Mouse (Mus musculus): ENCODE results near the gene Rabggta. TPM values are rescaled to one million over a fixed set of nuclear protein-coding genes. Genes with fewer than 3 reads are reported as not detected.

The Rabggta gene
- polyA plus RNA-seq (2012; rRNA removed), result 57.1 and 61.9 TPM in 2 replicates

GRCm38 (mm10) chr14:55721700-55722437 lies at the start of gene Rabggta:
TSS of gene Rabggta (minus strand) at chr14:55722263.

DNA sequence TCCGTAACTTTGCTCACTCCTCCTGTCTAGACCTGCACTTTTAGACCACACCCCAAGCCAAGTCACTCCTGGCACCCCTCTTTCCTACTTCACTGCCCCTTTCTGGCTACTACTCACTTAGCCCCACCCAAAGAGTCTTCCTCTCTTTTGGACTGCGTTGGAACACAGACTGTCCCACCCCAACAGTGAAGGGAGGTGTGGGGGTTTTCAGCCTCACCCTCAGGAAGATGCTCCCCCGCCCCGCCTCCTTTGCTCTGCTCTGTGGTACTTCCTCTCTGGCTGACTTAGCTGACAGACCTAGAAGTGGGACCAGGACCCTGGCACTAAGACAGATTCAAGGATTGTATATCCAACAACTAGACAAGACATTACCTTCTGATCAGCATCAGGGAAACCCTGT lies 43.6 kb upstream of the Rabggta start, which contains the start of gene Ltb4r1:
Gene Ltb4r1 (plus strand): TSS at position 267 of the 400 bp plus-strand sequence.

DNA sequence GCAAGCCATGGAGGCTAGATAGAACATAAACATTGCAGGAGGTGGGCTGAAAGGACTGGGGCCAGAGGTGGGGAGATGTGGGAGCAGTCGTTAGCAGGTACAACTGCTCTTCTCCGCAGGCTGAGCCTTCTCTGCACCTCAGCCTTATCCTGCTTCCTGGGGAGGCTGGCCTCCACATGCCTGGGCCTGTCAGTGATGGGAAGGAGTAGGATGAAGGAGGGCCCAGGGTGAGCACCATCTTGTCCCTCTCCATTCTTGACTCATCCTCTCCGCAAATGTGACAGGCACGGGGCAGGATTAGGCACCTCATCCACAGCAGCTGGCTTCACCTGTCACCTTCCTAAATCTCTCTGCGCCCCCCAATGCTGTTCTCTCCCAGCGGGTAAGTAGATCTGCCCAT lies 39.1 kb upstream of the Rabggta start, which contains the start of gene Ltb4r2:
Gene Ltb4r2 (plus strand): TSS at position 266 of the 400 bp plus-strand sequence.

DNA sequence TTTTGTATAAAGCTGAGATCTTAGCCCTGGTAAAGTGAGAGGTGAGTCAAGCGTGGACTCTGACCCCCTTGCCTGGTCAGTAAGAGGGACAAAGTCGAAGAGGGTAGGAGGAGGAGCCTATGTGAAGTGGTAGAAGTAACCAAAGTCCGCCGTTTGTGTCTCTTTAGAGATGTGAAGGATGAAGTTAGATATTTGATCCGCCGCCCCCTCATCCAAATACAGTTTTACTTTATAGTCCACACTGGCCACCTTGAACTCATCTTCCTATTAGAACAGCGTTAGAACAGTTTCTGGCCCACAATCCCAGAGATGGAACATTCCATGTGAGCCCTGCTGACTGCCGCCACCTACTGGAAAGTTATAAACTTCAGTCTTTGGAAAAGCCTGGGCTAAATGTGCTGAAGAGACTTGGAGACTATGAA lies 36.3 kb upstream of the Rabggta start, which contains the start of gene Cideb:
Gene Cideb (minus strand): TSS at position 96 of the 422 bp plus-strand sequence.

GRCm38 (mm10) chr14:55745180-55745860 lies 23.3 kb upstream of the Rabggta start, which contains the start of the genes Dhrs1 and Nop9:
TSS of gene Dhrs1 (minus strand) at chr14:55745690.
TSS of gene Nop9 (plus strand) at chr14:55745693.

DNA sequence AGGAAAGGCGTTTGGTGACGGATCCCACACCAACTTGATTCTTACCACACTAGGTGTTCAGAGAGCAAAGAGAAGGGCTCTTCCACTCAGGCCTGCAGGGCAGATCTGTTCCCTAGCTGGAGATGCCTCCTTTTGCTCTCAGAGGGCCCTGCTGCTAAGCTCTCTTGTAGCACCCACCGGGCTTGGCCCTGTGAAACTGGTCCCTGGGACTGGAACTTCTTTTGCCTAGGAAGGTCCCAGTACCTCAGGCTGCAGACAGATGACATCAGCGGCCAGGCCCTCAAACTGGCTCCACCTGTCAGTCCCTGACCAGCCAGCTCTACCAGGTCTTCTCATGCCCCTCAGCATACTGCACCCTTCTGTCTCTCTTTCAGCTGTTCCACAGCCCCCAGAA lies 8.3 kb downstream of the Rabggta start, which contains the start of gene Tgm1:
Gene Tgm1 (minus strand): TSS at position 198 of the 394 bp plus-strand sequence.

GRCm38 (mm10) chr14:55681160-55682117 lies 40.6 kb downstream of the Rabggta start, which contains the start of gene Tinf2:
TSS of gene Tinf2 (minus strand) at chr14:55681820.

DNA sequence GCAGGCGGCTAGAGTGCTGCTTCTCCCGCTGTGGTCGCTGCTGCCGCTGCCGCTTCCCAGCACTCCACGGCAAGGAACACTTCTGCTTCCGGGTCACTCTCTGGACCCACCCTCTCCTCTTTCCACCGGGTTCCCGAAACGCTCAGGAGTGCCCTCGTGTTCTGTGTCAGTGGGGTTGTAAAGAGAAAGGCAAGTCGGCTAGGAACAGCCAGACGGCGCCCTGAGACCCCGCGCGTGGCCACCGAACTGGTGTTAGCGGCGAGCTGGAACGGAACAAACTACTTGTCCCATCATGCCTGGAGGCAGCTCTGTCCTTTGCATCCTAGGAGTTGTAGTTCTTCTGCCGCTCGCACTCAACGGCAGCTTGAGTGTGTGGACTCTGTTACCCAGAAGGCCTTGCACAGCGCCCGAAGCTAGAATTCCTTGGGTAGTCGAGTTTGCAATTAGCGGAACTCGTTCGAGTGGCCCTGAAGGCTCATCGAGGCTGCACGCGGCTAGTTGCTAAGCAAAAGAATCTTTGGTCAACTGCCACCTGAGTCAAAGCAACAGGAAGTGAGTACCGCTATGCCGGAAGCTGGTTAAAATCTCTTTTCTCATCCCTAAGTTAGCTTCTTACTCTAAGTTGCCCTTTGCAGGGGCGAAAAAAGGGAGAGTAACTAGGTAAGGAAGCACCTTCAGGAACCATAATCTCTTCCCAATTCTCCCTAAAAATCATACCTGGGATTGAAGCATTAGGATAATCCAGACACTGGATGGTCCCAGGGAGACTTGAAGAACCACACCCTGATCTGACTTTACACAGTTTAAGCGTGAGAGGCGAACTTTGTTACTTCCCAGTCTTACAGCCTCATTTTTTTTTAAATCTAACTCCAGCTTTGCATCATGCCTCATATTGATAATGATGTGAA lies 50.0 kb downstream of the Rabggta start, which contains the start of the genes Gmpr2 and Nedd8:
Gene Gmpr2 (plus strand): TSS at position 109 of the 908 bp plus-strand sequence.
Gene Nedd8 (minus strand): TSS at position 292 of the 908 bp plus-strand sequence.

Other genes starting within 250 kb of the Rabggta start
- gene Dhrs4, start 243.5 kb downstream of the Rabggta start, polyA plus RNA-seq (2012; rRNA removed), result 36.2 and 37.6 TPM in 2 replicates
- 195 and 238 TPM in 2 replicates for gene Carmil3, start 231.6 kb downstream of the Rabggta start, polyA plus RNA-seq (2012; rRNA removed)
- gene Cpne6, start 211.8 kb downstream of the Rabggta start, polyA plus RNA-seq (2012; rRNA removed), result 7.3 and 10.1 TPM in 2 replicates
- gene Nrl, start 197.3 kb downstream of the Rabggta start, polyA plus RNA-seq (2012; rRNA removed), result 0.64 and 0.80 TPM in 2 replicates
- 19.4 and 24.9 TPM in 2 replicates for gene Pck2, start 182.0 kb downstream of the Rabggta start, polyA plus RNA-seq (2012; rRNA removed)
- gene Dcaf11, start 162.3 kb downstream of the Rabggta start, polyA plus RNA-seq (2012; rRNA removed), result 99.5 and 110 TPM in 2 replicates
- gene A730061H03Rik, start 161.9 kb downstream of the Rabggta start, polyA plus RNA-seq (2012; rRNA removed), result 0.55 and 0.85 TPM in 2 replicates
- 0.20 and 4.1 TPM in 2 replicates for gene Fitm1, start 146.6 kb downstream of the Rabggta start, polyA plus RNA-seq (2012; rRNA removed)
- gene Psme1, start 144.1 kb downstream of the Rabggta start, polyA plus RNA-seq (2012; rRNA removed), result 95.6 and 100 TPM in 2 replicates
- 15.2 and 19.4 TPM in 2 replicates for gene Emc9, start 137.0 kb downstream of the Rabggta start, polyA plus RNA-seq (2012; rRNA removed)
- 80.2 and 87.2 TPM in 2 replicates for gene Psme2, start 131.2 kb downstream of the Rabggta start, polyA plus RNA-seq (2012; rRNA removed)
- 24.8 and 26.6 TPM in 2 replicates for gene Rnf31, start 130.6 kb downstream of the Rabggta start, polyA plus RNA-seq (2012; rRNA removed)
- 27.1 and 27.9 TPM in 2 replicates for gene Irf9, start 118.7 kb downstream of the Rabggta start, polyA plus RNA-seq (2012; rRNA removed)
- 19.0 and 25.2 TPM in 2 replicates for gene Rec8, start 104.2 kb downstream of the Rabggta start, polyA plus RNA-seq (2012; rRNA removed)
- 171 and 172 TPM in 2 replicates for gene Ipo4, start 86.3 kb downstream of the Rabggta start, polyA plus RNA-seq (2012; rRNA removed)
- 6.9 and 7.0 TPM in 2 replicates for gene Gm49378, start 84.4 kb downstream of the Rabggta start, polyA plus RNA-seq (2012; rRNA removed)
- 48.4 and 58.4 TPM in 2 replicates for gene Tm9sf1, start 78.5 kb downstream of the Rabggta start, polyA plus RNA-seq (2012; rRNA removed)
- 2.0 and 2.1 TPM in 2 replicates for gene Tssk4, start 72.1 kb downstream of the Rabggta start, polyA plus RNA-seq (2012; rRNA removed)
- gene Mdp1, start 61.8 kb downstream of the Rabggta start, polyA plus RNA-seq (2012; rRNA removed), result 52.9 and 57.0 TPM in 2 replicates
- gene Gmpr2, start 50.3 kb downstream of the Rabggta start, polyA plus RNA-seq (2012; rRNA removed), result 43.0 and 44.1 TPM in 2 replicates
- gene Nedd8, start 50.1 kb downstream of the Rabggta start, polyA plus RNA-seq (2012; rRNA removed), result 461 and 488 TPM in 2 replicates
- 32.9 and 33.1 TPM in 2 replicates for gene Tinf2, start 40.4 kb downstream of the Rabggta start, polyA plus RNA-seq (2012; rRNA removed)
- gene Tgm1, start 8.3 kb downstream of the Rabggta start, polyA plus RNA-seq (2012; rRNA removed), result 0.43 and 1.5 TPM in 2 replicates
- gene Dhrs1, start 23.4 kb upstream of the Rabggta start, polyA plus RNA-seq (2012; rRNA removed), result 86.8 and 87.0 TPM in 2 replicates
- 21.4 and 26.4 TPM in 2 replicates for gene Nop9, start 23.4 kb upstream of the Rabggta start, polyA plus RNA-seq (2012; rRNA removed)
- 0.57 and 1.3 TPM in 2 replicates for gene Cideb, start 36.2 kb upstream of the Rabggta start, polyA plus RNA-seq (2012; rRNA removed)
- gene Ltb4r2, start 39.2 kb upstream of the Rabggta start, polyA plus RNA-seq (2012; rRNA removed), result 0.11 and 0.21 TPM in 2 replicates
- gene Ltb4r1, start 43.7 kb upstream of the Rabggta start, polyA plus RNA-seq (2012; rRNA removed), result 0.34 and 0.91 TPM in 2 replicates
- gene Adcy4, start 61.8 kb upstream of the Rabggta start, polyA plus RNA-seq (2012; rRNA removed), result 5.0 and 9.7 TPM in 2 replicates
- gene Ripk3, start 66.6 kb upstream of the Rabggta start, polyA plus RNA-seq (2012; rRNA removed), result 3.1 and 9.4 TPM in 2 replicates
- 29.1 and 48.1 TPM in 2 replicates for gene Nfatc4, start 100.9 kb upstream of the Rabggta start, polyA plus RNA-seq (2012; rRNA removed)
- gene Nynrin, start 131.7 kb upstream of the Rabggta start, polyA plus RNA-seq (2012; rRNA removed), result 18.4 and 24.1 TPM in 2 replicates
- 0.45 and 0.53 TPM in 2 replicates for gene Cbln3, start 162.1 kb upstream of the Rabggta start, polyA plus RNA-seq (2012; rRNA removed)
- 14.8 and 16.5 TPM in 2 replicates for gene Khnyn, start 162.7 kb upstream of the Rabggta start, polyA plus RNA-seq (2012; rRNA removed)
- gene Sdr39u1, start 178.0 kb upstream of the Rabggta start, polyA plus RNA-seq (2012; rRNA removed), result 102 and 107 TPM in 2 replicates
- gene Cma1, start 222.4 kb upstream of the Rabggta start, polyA plus RNA-seq (2012; rRNA removed), result 1.4 and 5.1 TPM in 2 replicates
- gene Cma2, start 228.7 kb upstream of the Rabggta start, polyA plus RNA-seq (2012; rRNA removed), result not detected in 2 replicates

Data from central nervous system, embryonic 14 days (tissue).